Mouse (Mus musculus): Measurements from ENCODE around the gene Gm5142. TPM values are rescaled to one million over a fixed set of nuclear protein-coding genes. Genes with fewer than 3 reads are reported as not detected.

The Gm5142 gene
- total RNA-seq (2021) = not detected

- DNase-seq = no peak
These were observed at the start of gene Gm5142 for GRCm38 (mm10) chr14:59178649-59179048. Gm5142 (minus strand) TSS chr14:59178749.

GRCm38 (mm10) chr14:59226240-59226639 is 47.7 kb upstream of the Gm5142 start:
- DNase-seq = no peak

- DNase-seq = peak; percentile 9
These were observed 40.7 kb upstream of the Gm5142 start for GRCm38 (mm10) chr14:59219241-59219640.

GRCm38 (mm10) chr14:59209816-59210215 is 31.3 kb upstream of the Gm5142 start:
- DNase-seq = no peak

GRCm38 (mm10) chr14:59209003-59209402 is 30.5 kb upstream of the Gm5142 start:
- no peak for DNase-seq

GRCm38 (mm10) chr14:59205976-59206583 is 27.5 kb upstream of the Gm5142 start:
- no peak for DNase-seq

- no peak for DNase-seq
These were observed 26.9 kb upstream of the Gm5142 start for GRCm38 (mm10) chr14:59205461-59205860.

- no peak for DNase-seq
These were observed 23.2 kb upstream of the Gm5142 start for GRCm38 (mm10) chr14:59201604-59202215.

GRCm38 (mm10) chr14:59200711-59201603 is 22.4 kb upstream of the Gm5142 start, which contains the start of gene Rcbtb1:
Rcbtb1 (plus strand) TSS chr14:59201209.
- DNase-seq = peak; percentile 92

GRCm38 (mm10) chr14:59186121-59186520 is 7.6 kb upstream of the Gm5142 start:
- no peak for DNase-seq

- DNase-seq = no peak
These were observed 7.0 kb upstream of the Gm5142 start for GRCm38 (mm10) chr14:59185514-59185913.

- DNase-seq = no peak
These were observed 4.2 kb upstream of the Gm5142 start for GRCm38 (mm10) chr14:59182732-59183131.

GRCm38 (mm10) chr14:59157016-59157698 is 21.4 kb downstream of the Gm5142 start:
- no peak for DNase-seq

- no peak for DNase-seq
These were observed 23.0 kb downstream of the Gm5142 start for GRCm38 (mm10) chr14:59155589-59155988.

GRCm38 (mm10) chr14:59142793-59143192 is 35.8 kb downstream of the Gm5142 start, which contains the start of gene 1700129C05Rik:
1700129C05Rik (minus strand) TSS chr14:59142893.
- no peak for DNase-seq

- DNase-seq = no peak
These were observed 64.3 kb downstream of the Gm5142 start for GRCm38 (mm10) chr14:59114281-59114680.

Other genes with a start within 250 kb of the Gm5142 start
- not detected for gene 1700129C05Rik, start 35.9 kb downstream of the Gm5142 start, total RNA-seq (2021)
- gene Rcbtb1, start 22.5 kb upstream of the Gm5142 start, total RNA-seq (2021) = 10 to 100 TPM; 17.3 to 18.0 TPM
- gene Gm6904, start 81.5 kb upstream of the Gm5142 start, total RNA-seq (2021) = not detected
- gene Phf11a, start 118.8 kb upstream of the Gm5142 start, total RNA-seq (2021) = under 1 TPM; 0.19 to 0.32 TPM
- gene Phf11b, start 162.6 kb upstream of the Gm5142 start, total RNA-seq (2021) = under 1 TPM; 0.31 to 0.41 TPM
- gene Phf11d, start 186.7 kb upstream of the Gm5142 start, total RNA-seq (2021) = 1 to 10 TPM; 5.6 to 6.2 TPM
- under 1 TPM; 0.77 to 0.91 TPM for gene Phf11c, start 216.6 kb upstream of the Gm5142 start, total RNA-seq (2021)